Mouse (Mus musculus) limb, embryonic 12.5 days (tissue): ENCODE measurements around the gene Gm20388. TPM values are rescaled to one million over a fixed set of nuclear protein-coding genes. Genes with fewer than 3 reads are reported as not detected.

Source experiments
- ATAC-seq: fragments of 200-750 bp; cut with Nextera tagmentation; 2 replicates; pipeline ENCODE4 v1.8.0; 2017; ENCODE audit warnings: low read depth, moderate TSS enrichment; ENCODE audit not compliant: insufficient number of reproducible peaks, insufficient read depth, low FRiP score, low TSS enrichment
- H3K27ac ChIP-seq: fragments of 300-500 bp; sonication (generic); 2 replicates; pipeline ENCODE4 v1.5.1; 2016; ENCODE audit warnings: mild to moderate bottlenecking, moderate library complexity
- H3K27me3 ChIP-seq: fragments of 300-500 bp; sonication (generic); 2 replicates; pipeline ENCODE4 v1.6.1; 2016; ENCODE audit warnings: mild to moderate bottlenecking, moderate library complexity
- H3K36me3 ChIP-seq: fragments of 300-500 bp; sonication (generic); 2 replicates; pipeline ENCODE4 v1.6.1; 2016; ENCODE audit warnings: mild to moderate bottlenecking, moderate library complexity
- H3K4me1 ChIP-seq: fragments of 300-500 bp; sonication (generic); replicated peaks from 2 replicates; pipeline ENCODE4 v1.6.1; 2016
- H3K4me2 ChIP-seq: fragments of 300-500 bp; sonication (generic); 2 replicates; pipeline ENCODE4 v1.6.1; 2016; ENCODE audit warnings: mild to moderate bottlenecking, moderate library complexity
- H3K4me3 ChIP-seq: fragments of 300-500 bp; sonication (generic); replicated peaks from 2 replicates; pipeline ENCODE4 v1.5.1; 2016; ENCODE audit warnings: mild to moderate bottlenecking
- H3K9ac ChIP-seq: fragments of 300-500 bp; sonication (generic); replicated peaks from 2 replicates; pipeline ENCODE4 v1.6.1; 2016; ENCODE audit warnings: mild to moderate bottlenecking, moderate library complexity
- H3K9me3 ChIP-seq: fragments of 300-500 bp; sonication (generic); 2 replicates; pipeline ENCODE4 v1.6.1; 2016; ENCODE audit warnings: mild to moderate bottlenecking, moderate library complexity
- WGBS: fragments of 180-500 bp; shearing (Covaris S2); methylation state at CpG from one replicate; pipeline ENCODE4 v1.1.7; 2016; 5-methylcytosine and 5-hydroxymethylcytosine counted together
- polyA plus RNA-seq: library from polyadenylated mRNA; unstranded; fragments of >200 nt; fragmentation: Nextera tagmentation; extraction: Ambion mirVana; gene quantifications from 2 replicates; pipeline ENCODE4 v1.2.1, GENCODE M21; 2016

The Gm20388 gene
- polyA plus RNA-seq, 1 experiment from 2014 or later, result not detected

DNA sequence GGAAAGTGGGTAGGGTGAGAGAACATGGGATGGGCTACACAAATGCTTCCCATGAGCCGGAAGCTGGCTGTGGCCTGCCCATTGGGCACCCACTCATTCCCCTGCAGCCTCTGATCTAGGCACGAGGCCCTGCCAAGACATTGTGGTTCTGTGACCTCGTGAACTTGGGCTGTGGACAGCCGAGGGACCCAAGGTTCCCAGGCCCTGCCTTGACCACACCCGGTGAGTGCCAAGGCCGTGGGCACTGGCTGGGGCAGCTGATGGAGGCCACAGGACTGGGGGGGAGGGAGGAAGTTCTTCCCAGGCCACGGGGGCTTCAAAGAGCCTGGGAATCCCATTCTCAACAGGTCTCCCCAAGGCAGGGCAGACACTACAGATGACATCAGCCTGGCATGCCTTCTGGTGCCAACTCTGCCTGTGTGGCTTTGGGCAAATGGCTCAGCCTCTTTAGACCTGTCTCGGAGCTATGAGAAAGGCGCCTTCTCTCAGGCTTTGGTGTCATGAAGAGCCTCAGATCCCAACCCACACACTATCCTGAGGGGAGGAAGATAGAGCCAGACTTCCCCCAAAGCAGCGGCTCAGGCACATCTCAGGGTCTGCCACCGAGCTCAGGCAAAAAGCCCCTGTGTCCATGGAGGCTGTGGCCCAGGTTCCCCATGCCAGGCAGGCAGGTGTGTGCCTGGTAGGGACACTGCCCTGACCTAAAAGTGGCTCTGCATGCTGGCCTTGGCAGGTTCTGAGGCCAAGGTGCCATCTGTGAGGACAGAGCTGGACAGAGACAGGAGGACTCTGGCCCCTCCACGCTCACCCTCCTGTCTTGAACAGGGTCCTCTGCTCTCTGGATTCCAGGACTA lies 2941.3 kb downstream of the Gm20388 start:
- H3K27ac ChIP-seq, result no peak overlapping the region
- WGBS, result 80% methylated on average over 12 of the region's 12 CpGs

DNA sequence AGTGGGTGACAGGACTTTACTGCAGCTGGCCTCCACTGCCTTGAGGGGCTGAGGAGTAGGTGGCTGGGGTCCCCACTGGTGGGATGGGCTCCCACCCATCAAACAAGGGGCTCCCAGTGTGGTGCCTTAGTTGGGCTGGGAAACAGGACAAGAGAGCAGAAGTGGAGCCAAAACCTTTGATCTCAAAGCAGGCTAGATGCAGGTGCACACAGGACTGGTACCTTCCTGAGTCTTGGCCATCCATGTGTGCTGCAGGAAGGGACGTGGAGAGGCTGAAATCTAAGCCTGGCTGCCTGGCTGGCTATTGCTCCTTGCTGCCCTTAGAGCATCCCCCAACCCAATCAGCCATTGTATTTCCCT lies 2941.9 kb downstream of the Gm20388 start:
- Histone ChIP-seq H3K4me1 (peaks cover 36% of the 10 kb centered on the region), H3K27me3 (peaks cover 10% of the 10 kb centered on the region), H3K27ac (no peak overlapping the region), H3K9ac (no peak overlapping the region), H3K36me3 (no peaks in the 10 kb centered on the region), H3K4me3 (no peak overlapping the region), H3K9me3 (no peaks in the 10 kb centered on the region), H3K4me2 (no peak overlapping the region)
- no peak for ATAC-seq
- 80% methylated on average over 1 of the region's 1 CpGs for WGBS

More for the DNA sequence above, 2941.3 kb downstream of the Gm20388 start:
- H3K4me2 ChIP-seq, result 0 out of 2 replicates have a peak overlapping the region, but pooled peaks have one; percentile 19
- H3K36me3 ChIP-seq, result no peaks in the 10 kb centered on the region
- no peak overlapping the region for H3K9ac ChIP-seq
- H3K9me3 ChIP-seq, result no peaks in the 10 kb centered on the region
- H3K4me3 ChIP-seq, result no peak overlapping the region
- peaks cover 36% of the 10 kb centered on the region for H3K4me1 ChIP-seq
- no peak for ATAC-seq
- peaks cover 10% of the 10 kb centered on the region for H3K27me3 ChIP-seq

DNA sequence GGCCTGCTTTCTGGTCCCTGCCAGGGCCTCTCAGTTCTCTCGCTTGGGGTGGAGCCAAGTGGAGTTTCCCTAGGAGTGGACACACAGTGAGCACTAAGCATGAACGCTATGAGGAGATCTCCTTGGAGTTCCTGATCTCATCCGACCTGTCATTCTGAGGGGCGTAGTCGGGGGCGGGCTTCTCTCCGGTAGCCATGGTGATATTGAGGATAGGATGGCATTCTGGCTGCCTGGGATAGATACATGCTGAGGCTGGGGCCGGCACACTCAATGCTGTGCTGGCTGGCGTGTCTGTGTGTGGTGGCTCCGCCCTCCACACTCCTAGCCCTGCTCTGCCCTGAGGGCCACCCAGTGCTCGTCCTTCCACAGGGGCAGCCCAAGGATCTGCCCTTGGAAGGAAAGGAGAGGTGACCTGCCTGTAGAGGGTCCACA lies 2942.7 kb downstream of the Gm20388 start:
- H3K9ac ChIP-seq, result no peak overlapping the region
- WGBS, result 33% methylated on average over 11 of the region's 11 CpGs
- H3K4me3 ChIP-seq, result no peak overlapping the region
- H3K36me3 ChIP-seq, result no peaks in the 10 kb centered on the region
- no peak overlapping the region for H3K27ac ChIP-seq
- no peaks in the 10 kb centered on the region for H3K9me3 ChIP-seq
- H3K4me1 ChIP-seq, result peaks cover 30% of the 10 kb centered on the region
- H3K4me2 ChIP-seq, result no peak overlapping the region
- ATAC-seq, result no peak
- peaks cover 8% of the 10 kb centered on the region for H3K27me3 ChIP-seq

DNA sequence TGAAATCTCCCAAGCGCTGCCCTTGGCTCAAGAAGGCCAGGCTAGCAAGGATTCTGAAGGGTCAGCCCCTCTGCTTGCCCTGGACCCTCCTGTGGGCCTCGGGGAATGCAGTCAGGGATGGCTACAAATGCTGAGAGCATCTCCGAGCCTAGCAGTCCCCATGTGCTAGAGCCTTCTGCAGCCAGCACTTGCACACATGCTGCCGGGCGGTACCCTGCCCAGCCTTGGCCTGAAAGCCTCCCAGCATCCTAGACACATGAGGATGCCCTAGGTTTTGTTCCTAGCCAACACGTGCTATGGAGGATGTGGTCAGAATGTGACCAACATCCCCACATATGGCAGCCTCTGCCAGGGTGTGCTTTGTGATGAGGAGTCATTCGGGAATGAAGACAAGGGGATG lies 2943.7 kb downstream of the Gm20388 start:
- Histone ChIP-seq H3K9ac (no peak overlapping the region), H3K27ac (no peak overlapping the region), H3K27me3 (0 out of 2 replicates have a peak, but pooled peaks cover 3% of the 10 kb centered on the region), H3K4me3 (no peak overlapping the region), H3K4me2 (no peak overlapping the region), H3K9me3 (no peaks in the 10 kb centered on the region), H3K4me1 (peaks cover 23% of the 10 kb centered on the region), H3K36me3 (no peaks in the 10 kb centered on the region)
- ATAC-seq, result no peak
- 80% methylated on average over 7 of the region's 7 CpGs for WGBS

DNA sequence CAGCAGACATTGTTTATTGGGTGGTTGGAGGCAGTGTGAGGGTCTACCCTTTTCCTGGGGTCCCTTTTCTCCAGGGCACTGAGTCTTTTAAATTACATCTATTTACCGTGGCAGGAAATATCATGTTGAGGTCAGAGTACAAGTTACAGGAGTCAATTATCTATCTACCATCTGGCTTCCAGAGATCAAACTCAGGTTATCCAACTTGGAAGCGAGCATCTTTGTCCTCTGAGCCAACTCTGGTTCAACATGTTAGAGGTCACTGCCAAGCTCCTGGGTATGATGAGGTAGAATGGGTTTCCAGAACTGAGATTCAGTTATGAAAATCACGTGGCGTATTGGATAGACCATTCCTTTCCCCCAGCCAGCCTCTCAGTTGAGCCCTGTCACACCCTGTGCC lies 2944.5 kb downstream of the Gm20388 start:
- Histone ChIP-seq H3K36me3 (no peaks in the 10 kb centered on the region), H3K4me1 (peaks cover 16% of the 10 kb centered on the region), H3K27me3 (0 out of 2 replicates have a peak, but pooled peaks cover 3% of the 10 kb centered on the region), H3K9ac (no peak overlapping the region), H3K27ac (no peak overlapping the region), H3K9me3 (no peaks in the 10 kb centered on the region), H3K4me2 (no peak overlapping the region), H3K4me3 (no peak overlapping the region)
- 77% methylated on average over 4 of the region's 4 CpGs for WGBS
- no peak for ATAC-seq

DNA sequence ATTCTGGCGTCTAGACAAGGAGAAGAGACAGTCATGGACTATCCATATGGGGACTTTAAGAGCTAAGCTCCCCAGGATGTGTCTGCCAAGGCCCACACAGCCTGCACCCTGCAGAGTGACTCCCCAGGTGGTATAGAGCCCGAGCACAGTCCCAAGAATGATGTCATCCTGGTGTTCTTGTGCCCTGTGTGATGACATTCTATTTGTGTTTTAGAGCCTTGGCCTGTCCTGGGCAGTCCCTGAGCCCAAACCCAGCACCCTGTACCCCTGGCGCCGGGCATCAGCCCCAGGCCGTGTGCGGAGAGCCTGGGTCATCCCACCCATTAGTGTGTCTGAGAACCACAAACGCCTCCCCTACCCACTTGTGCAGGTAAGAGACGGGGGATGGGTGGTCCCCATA lies 2945.6 kb downstream of the Gm20388 start:
- ATAC-seq, result no peak

DNA sequence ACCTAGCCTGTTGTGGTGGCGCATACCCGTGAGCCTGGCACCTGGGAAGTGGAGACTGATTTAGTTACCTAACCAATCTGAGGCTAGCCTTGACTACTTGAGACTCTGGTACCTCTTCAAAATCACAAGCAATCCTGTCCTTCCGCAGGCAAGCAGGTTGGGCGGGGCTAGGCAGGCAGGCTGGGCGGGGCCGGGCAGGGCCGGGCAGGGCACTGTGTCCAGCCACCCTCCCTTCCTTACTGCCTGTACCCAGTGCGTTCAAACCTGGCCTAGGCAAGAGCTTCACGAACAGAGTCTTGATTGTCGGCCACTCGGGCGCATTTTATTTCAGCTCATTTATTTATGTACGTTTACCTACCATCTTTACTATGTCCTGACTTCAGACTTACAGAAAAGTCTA lies 2949.2 kb downstream of the Gm20388 start:
- H3K4me2 ChIP-seq, result no peak overlapping the region
- H3K27me3 ChIP-seq, result 0 out of 2 replicates have a peak, but pooled peaks cover under 1% of the 10 kb centered on the region
- H3K9me3 ChIP-seq, result peaks cover 16% of the 10 kb centered on the region
- H3K9ac ChIP-seq, result no peak overlapping the region
- ATAC-seq, result no peak
- no peak overlapping the region for H3K27ac ChIP-seq
- no peak overlapping the region for H3K4me3 ChIP-seq
- no peaks in the 10 kb centered on the region for H3K4me1 ChIP-seq
- 61% methylated on average over 13 of the region's 13 CpGs for WGBS
- H3K36me3 ChIP-seq, result no peaks in the 10 kb centered on the region

More for the DNA sequence above, 2945.6 kb downstream of the Gm20388 start:
- Histone ChIP-seq H3K27me3 (0 out of 2 replicates have a peak, but pooled peaks cover 3% of the 10 kb centered on the region), H3K4me1 (peaks cover 13% of the 10 kb centered on the region), H3K4me3 (no peak overlapping the region), H3K4me2 (no peak overlapping the region), H3K27ac (no peak overlapping the region), H3K9ac (no peak overlapping the region), H3K36me3 (no peaks in the 10 kb centered on the region), H3K9me3 (no peaks in the 10 kb centered on the region)
- WGBS, result 75% methylated on average over 8 of the region's 8 CpGs

DNA sequence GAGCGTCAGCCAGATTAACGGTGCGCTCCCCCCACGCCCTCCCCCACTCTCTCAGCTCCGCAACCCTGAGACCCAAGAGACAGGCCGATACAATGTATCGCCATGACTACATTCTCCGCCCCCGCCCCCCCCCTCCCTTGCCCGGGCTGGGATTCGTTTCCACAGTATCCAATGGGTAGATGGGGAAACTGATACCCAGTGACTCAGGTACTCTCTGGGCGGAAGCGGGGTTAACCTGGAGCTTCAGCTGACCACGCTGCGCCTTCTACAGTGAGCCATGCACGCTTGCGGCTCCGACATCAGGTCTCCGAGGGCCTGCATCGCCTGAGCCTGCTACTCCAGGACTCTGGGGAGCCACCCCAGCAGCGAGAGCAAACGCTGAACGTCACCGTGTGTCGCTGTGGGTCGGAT lies 2954.1 kb downstream of the Gm20388 start:
- H3K36me3 ChIP-seq, result 0 out of 2 replicates have a peak, but pooled peaks cover 7% of the 10 kb centered on the region
- no peaks in the 10 kb centered on the region; the same call in 1 of the 2 replicates for H3K4me1 ChIP-seq
- 63% methylated on average over 26 of the region's 26 CpGs for WGBS

DNA sequence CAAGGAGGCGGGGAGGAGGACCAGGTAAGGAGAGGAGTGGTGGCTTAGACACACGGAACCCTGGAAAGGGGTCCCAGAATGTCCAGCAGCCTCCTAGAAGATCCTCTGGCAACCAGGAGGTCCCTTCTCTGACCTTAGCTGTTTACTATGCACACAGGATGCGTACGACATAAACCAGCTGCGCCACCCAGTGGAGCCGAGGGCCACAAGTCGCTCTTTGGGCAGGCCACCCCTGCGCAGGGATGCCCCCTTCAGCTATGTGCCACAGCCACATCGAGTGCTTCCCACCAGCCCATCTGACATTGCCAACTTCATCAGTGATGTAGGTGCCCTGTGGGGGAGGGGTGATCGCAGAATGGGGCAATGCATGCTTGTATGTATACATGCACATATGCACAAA lies 2954.8 kb downstream of the Gm20388 start:
- 60% methylated on average over 10 of the region's 10 CpGs for WGBS
- Histone ChIP-seq H3K9ac (no peak overlapping the region), H3K9me3 (peaks cover 30% of the 10 kb centered on the region), H3K4me2 (peak overlapping the region; percentile 54), H3K36me3 (0 out of 2 replicates have a peak, but pooled peaks cover 7% of the 10 kb centered on the region), H3K27me3 (peaks cover 3% of the 10 kb centered on the region; the same call in 1 of the 2 replicates), H3K4me3 (peak overlapping the region; percentile 31), H3K4me1 (peaks cover 5% of the 10 kb centered on the region), H3K27ac (no peak overlapping the region)
- no peak for ATAC-seq

More for the DNA sequence above, 2954.1 kb downstream of the Gm20388 start:
- ATAC-seq, result 0 out of 2 replicates have a peak, but pooled peaks have one; percentile 13
- H3K4me2 ChIP-seq, result peak overlapping the region; percentile 54
- peaks cover 30% of the 10 kb centered on the region for H3K9me3 ChIP-seq
- no peak overlapping the region for H3K27ac ChIP-seq
- H3K9ac ChIP-seq, result peak overlapping the region; percentile 34; the same call in 1 of the 2 replicates
- H3K4me3 ChIP-seq, result peak overlapping the region; percentile 31
- peaks cover 3% of the 10 kb centered on the region; the same call in 1 of the 2 replicates for H3K27me3 ChIP-seq

DNA sequence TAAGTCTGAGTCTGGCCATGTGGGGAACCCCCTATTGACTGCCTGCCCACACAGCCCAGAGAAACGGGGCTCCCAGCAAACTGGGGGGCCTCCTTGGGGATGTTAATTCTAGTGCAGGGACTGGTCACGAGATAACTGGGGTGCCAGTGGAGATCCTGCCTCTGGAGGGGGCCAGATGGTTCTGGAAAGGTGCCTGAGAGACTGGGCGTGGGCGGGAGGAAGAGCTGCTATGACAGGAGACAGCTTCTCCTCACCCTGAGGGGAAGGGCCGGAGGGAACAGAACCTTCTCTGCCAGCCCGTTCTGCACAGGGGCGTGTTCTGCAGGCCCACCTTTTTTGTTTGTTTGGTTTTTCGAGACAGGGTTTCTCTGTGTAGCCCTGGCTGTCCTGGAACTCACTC lies 2955.6 kb downstream of the Gm20388 start:
- WGBS, result 77% methylated on average over 8 of the region's 8 CpGs

DNA sequence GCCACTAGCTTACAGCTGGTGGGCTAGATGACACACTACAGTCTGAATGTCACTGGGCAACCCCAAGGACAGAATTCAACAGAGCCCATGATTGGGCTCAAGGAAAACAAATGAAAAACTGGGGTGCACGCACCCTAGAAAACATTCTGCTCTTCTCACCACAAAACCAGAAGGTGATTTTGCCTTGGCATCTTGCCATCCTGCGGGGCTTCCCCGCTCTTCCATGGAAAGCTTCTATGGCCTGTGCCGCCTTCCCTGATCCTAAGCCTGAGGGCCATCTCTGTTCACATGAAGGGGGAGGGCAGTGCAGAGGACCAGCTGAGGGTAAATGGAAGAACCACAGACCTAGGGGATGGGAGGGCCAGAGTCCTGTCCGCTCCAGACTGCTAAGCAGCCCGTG lies 2957.3 kb downstream of the Gm20388 start:
- no peak overlapping the region for H3K4me2 ChIP-seq
- H3K27ac ChIP-seq, result no peak overlapping the region
- no peak overlapping the region for H3K9ac ChIP-seq
- H3K9me3 ChIP-seq, result peaks cover 30% of the 10 kb centered on the region
- H3K36me3 ChIP-seq, result 0 out of 2 replicates have a peak, but pooled peaks cover 7% of the 10 kb centered on the region
- peaks cover 6% of the 10 kb centered on the region for H3K4me1 ChIP-seq
- WGBS, result 87% methylated on average over 6 of the region's 6 CpGs
- peaks cover 3% of the 10 kb centered on the region; the same call in 1 of the 2 replicates for H3K27me3 ChIP-seq
- no peak for ATAC-seq
- no peak overlapping the region for H3K4me3 ChIP-seq

More for the DNA sequence above, 2955.6 kb downstream of the Gm20388 start:
- Histone ChIP-seq H3K4me3 (no peak overlapping the region), H3K36me3 (0 out of 2 replicates have a peak, but pooled peaks cover 7% of the 10 kb centered on the region), H3K4me1 (peaks cover 6% of the 10 kb centered on the region), H3K27ac (no peak overlapping the region), H3K9me3 (peaks cover 30% of the 10 kb centered on the region), H3K4me2 (no peak overlapping the region), H3K9ac (no peak overlapping the region), H3K27me3 (peaks cover 3% of the 10 kb centered on the region; the same call in 1 of the 2 replicates)
- ATAC-seq, result no peak
